Mouse (Mus musculus) lung, postnatal 0 days (tissue): ENCODE measurements at regions not wholly inside any gene's neighbourhood (a gene's known extent, or its start where the extent isn't known, plus 50 kb on each side); places are given as distances from the start of the nearest gene placed in this dataset.

Source experiments
- ATAC-seq: fragments of 200-750 bp; cut with Nextera tagmentation; 2 replicates; pipeline ENCODE4 v1.8.0; 2017; ENCODE audit warnings: moderate library complexity
- DNase-seq: peaks from one replicate; pipeline ENCODE4 v3.0.0-alpha.2; 2016; ENCODE audit warnings: low spot score
- H3K27ac ChIP-seq: fragments of 300-500 bp; sonication (generic); 2 replicates; pipeline ENCODE4 v1.5.1; 2014; ENCODE audit warnings: antibody characterized with exemption, mild to moderate bottlenecking, low read length, mixed read lengths
- H3K27me3 ChIP-seq: fragments of 300-500 bp; sonication (generic); replicated peaks from 2 replicates; pipeline ENCODE4 v1.6.1; 2014; ENCODE audit warnings: low read length, mixed read lengths; ENCODE audit not compliant: insufficient read depth
- H3K36me3 ChIP-seq: fragments of 300-500 bp; sonication (generic); 2 replicates; pipeline ENCODE4 v1.6.1; 2014; ENCODE audit warnings: low read length, mixed read lengths; ENCODE audit not compliant: insufficient read depth
- H3K4me1 ChIP-seq: fragments of 300-500 bp; sonication (generic); 2 replicates; pipeline ENCODE4 v1.6.1; 2014; ENCODE audit warnings: antibody characterized with exemption, low read depth, low read length, mixed read lengths; ENCODE audit not compliant: insufficient read depth
- H3K4me2 ChIP-seq: fragments of 300-500 bp; sonication (generic); replicated peaks from 2 replicates; pipeline ENCODE4 v1.6.1; 2014; ENCODE audit warnings: low read depth, mild to moderate bottlenecking, low read length, moderate library complexity, mixed read lengths
- H3K4me3 ChIP-seq: fragments of 300-500 bp; sonication (generic); 2 replicates; pipeline ENCODE4 v1.5.1; 2014; ENCODE audit warnings: low read depth, low read length
- H3K9ac ChIP-seq: fragments of 300-500 bp; sonication (generic); replicated peaks from 2 replicates; pipeline ENCODE4 v1.6.1; 2014; ENCODE audit warnings: low read depth, mild to moderate bottlenecking
- H3K9me3 ChIP-seq: fragments of 300-500 bp; sonication (generic); 2 replicates; pipeline ENCODE4 v1.6.1; 2016; ENCODE audit warnings: low read length, mixed read lengths
- CTCF ChIP-seq: IDR thresholded peaks from 2 replicates; pipeline ENCODE4 v1.5.1; 2016; ENCODE audit warnings: antibody characterized with exemption, mild to moderate bottlenecking
- EP300 ChIP-seq: IDR thresholded peaks from 2 replicates; pipeline ENCODE4 v1.6.1; 2016; ENCODE audit warnings: antibody characterized with exemption, mild to moderate bottlenecking, control low read depth
- WGBS: fragments of 180-500 bp; shearing (Covaris S2); extraction: QIAGEN DNeasy Blood & Tissue Kit; methylation state at CpG from one replicate; pipeline ENCODE4 v1.1.7; 2014; 5-methylcytosine and 5-hydroxymethylcytosine counted together

DNA sequence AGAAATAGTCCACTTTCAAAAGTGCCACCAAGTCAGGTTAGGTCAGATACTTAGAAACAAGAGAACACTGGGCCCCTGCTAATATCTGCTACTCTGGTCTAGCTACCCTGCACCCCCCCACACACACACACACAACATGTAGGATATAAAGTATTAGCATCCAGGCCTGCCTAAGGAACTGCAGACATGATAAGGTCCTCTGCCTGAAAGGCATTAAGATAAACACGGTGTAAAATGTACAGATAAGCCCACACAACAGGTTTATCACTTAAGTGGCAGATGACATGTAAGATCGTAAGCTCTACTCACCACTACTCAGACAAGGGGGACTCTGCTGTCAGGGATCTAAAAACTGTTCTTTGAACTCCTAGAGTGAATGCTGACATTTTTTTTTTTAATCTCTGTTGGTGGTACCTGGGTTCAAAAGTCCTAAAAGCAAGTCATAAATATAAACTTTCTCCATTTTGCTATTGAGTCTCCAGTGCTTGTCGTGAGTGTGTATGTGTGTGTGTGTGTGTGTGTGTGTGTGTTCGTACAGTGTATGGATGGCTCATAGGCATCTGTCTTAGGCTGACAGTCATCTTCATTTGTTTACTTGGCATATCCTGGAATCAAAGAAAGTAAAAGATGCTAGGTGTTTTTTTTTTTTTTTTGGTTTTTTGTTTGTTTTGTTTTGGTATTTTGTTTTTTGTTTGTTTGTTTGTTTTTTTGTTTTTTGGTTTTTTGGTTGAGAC lies 52.2 kb downstream of the Gm9817 start:
- no peak for ATAC-seq
- WGBS = 57% methylated on average over 4 of the region's 4 CpGs
- DNase-seq = no peak
- Histone ChIP-seq H3K4me3 (no peak overlapping the region), H3K36me3 (no peaks in the 10 kb centered on the region), H3K27ac (no peak overlapping the region), H3K9me3 (no peaks in the 10 kb centered on the region), H3K4me1 (no peaks in the 10 kb centered on the region), H3K27me3 (no peaks in the 10 kb centered on the region), H3K9ac (no peak overlapping the region), H3K4me2 (no peak overlapping the region)
- no peak for TF ChIP-seq EP300
- no peak for TF ChIP-seq CTCF

DNA sequence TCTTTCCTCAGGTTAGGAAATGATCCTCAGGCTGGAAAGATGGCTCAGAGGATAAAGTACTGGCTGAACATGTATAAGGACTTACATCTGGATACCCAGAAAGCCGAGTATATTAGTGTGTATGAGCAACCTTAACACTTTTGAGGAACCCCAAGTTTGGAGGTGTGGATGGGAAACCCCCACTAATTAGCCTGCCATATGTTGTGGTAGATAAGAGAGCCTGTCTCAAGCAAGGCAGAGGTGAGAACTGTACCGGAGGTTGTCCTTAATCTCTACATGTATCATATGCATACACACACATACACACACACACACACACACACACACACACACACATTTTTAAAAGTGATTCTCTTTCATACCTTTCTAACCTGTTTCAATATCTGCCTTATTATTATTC lies 62.1 kb downstream of the Gm9817 start:
- ATAC-seq (no peak), DNase-seq (no peak)
- no peak overlapping the region for H3K4me2 ChIP-seq
- no peak overlapping the region for H3K4me3 ChIP-seq
- no peaks in the 10 kb centered on the region for H3K27me3 ChIP-seq
- H3K27ac ChIP-seq = no peak overlapping the region
- no peaks in the 10 kb centered on the region for H3K4me1 ChIP-seq
- H3K9me3 ChIP-seq = no peaks in the 10 kb centered on the region
- H3K9ac ChIP-seq = no peak overlapping the region
- 62% methylated on average over 2 of the region's 2 CpGs for WGBS
- no peaks in the 10 kb centered on the region for H3K36me3 ChIP-seq
- TF ChIP-seq EP300 (no peak), CTCF (no peak)

DNA sequence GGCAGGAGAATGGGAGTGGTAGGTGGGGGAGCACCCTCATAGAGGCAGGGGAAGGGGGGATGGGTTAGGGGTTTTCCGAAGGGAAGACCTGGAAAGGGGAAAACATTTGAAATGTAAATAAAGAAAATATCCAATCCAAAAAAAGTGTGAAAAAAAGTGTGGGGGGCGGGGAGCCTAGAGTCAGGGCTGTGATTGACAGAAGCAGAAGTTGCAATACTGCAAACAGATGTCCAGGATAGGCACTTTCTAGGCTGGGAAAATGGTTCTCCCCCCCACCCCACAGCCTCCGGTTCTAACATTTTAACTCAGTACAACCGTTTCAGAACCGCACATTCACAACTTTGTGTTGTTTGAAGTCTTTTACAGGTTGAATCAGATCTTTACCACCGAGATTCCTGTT lies 66.6 kb downstream of the Gm9817 start:
- Histone ChIP-seq H3K9ac (no peak overlapping the region), H3K27me3 (no peaks in the 10 kb centered on the region), H3K4me1 (no peaks in the 10 kb centered on the region), H3K4me2 (no peak overlapping the region), H3K9me3 (no peaks in the 10 kb centered on the region), H3K36me3 (no peaks in the 10 kb centered on the region), H3K27ac (no peak overlapping the region), H3K4me3 (no peak overlapping the region)
- no peak for DNase-seq
- ATAC-seq = no peak
- no peak for TF ChIP-seq EP300
- no peak for TF ChIP-seq CTCF
- WGBS = 59% methylated on average over 6 of the region's 6 CpGs

DNA sequence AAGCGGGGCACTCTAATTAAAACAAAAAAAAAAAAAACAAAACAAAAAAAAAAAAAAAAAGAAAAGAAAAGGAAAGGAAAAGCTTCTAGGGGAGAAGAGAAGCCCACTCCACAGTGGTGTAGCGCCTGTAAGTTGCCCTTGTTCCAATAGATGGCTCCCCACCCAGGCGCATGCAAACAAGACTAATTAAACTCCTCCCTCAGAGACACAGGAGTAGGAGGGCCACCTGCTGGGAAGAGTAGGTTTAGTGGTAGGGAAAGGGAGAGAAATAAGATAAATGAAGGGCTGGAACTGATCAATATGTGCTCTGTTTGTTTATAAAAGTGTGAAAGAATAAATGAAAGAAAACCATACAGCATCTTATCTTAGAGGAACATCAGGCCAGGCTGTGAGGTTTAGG lies 77.7 kb downstream of the Gm9817 start:
- Histone ChIP-seq H3K4me3 (no peak overlapping the region), H3K27me3 (no peaks in the 10 kb centered on the region), H3K9ac (no peak overlapping the region), H3K4me2 (no peak overlapping the region), H3K36me3 (no peaks in the 10 kb centered on the region), H3K4me1 (no peaks in the 10 kb centered on the region), H3K27ac (no peak overlapping the region), H3K9me3 (no peaks in the 10 kb centered on the region)
- DNase-seq (peak; percentile 44), ATAC-seq (no peak)
- peak; percentile 44 for TF ChIP-seq CTCF
- no peak for TF ChIP-seq EP300
- 79% methylated on average over 3 of the region's 3 CpGs for WGBS

DNA sequence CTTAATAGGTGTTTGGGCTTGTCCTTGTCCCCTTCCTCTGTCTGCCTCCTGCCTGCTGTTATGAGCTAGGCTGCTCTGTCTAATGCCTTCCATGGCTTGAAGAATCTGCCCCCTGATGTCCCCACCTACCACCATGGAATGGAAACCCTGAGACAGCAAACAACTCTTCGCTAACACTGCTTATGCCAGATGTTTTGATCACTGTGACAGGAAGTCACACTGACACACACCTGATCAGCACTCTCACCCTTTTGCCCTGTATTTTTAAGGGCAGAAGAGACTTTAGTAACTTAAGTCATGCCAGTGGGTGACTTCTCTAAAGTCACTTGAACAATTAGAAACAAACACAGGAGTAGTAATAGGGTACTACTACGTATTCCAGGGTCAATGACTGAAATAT lies 78.5 kb downstream of the Gm9817 start:
- WGBS = 63% methylated on average over 2 of the region's 2 CpGs
- H3K9ac ChIP-seq = no peak overlapping the region

DNA sequence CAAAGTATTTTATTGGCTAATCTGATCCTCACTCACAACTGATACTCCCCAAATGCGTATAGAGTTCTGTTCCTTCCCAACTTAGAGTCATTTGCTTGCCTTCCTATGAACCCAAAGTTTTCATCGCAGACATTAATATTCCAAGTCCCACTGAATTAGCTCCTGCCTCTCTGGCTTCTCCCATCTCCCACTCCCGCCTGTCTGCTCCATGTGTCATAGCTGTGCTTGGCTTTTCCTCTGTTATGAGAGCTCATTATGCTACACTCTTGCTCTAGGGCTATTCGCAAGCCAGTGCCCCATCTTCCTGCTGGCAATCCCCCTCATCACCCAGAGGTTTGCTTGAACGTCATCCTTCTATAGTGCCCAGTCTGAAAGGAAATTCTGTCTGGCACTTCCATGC lies 81.8 kb downstream of the Gm9817 start:
- Histone ChIP-seq H3K9me3 (no peaks in the 10 kb centered on the region), H3K4me2 (no peak overlapping the region), H3K36me3 (no peaks in the 10 kb centered on the region), H3K4me3 (no peak overlapping the region), H3K27me3 (no peaks in the 10 kb centered on the region), H3K4me1 (no peaks in the 10 kb centered on the region), H3K9ac (no peak overlapping the region), H3K27ac (no peak overlapping the region)
- no peak for ATAC-seq
- 91% methylated on average over 5 of the region's 5 CpGs for WGBS
- TF ChIP-seq CTCF (no peak), EP300 (no peak)
- DNase-seq = no peak

More for the DNA sequence above, 78.5 kb downstream of the Gm9817 start:
- no peak overlapping the region for H3K4me3 ChIP-seq
- H3K36me3 ChIP-seq = no peaks in the 10 kb centered on the region
- no peak for TF ChIP-seq CTCF
- no peak for TF ChIP-seq EP300
- H3K4me2 ChIP-seq = no peak overlapping the region
- no peak for ATAC-seq
- no peaks in the 10 kb centered on the region for H3K9me3 ChIP-seq
- no peaks in the 10 kb centered on the region for H3K4me1 ChIP-seq
- H3K27me3 ChIP-seq = no peaks in the 10 kb centered on the region
- no peak overlapping the region for H3K27ac ChIP-seq
- DNase-seq = no peak
